Mouse (Mus musculus): ENCODE results near the gene Cutal. TPM values are rescaled to one million over a fixed set of nuclear protein-coding genes. Genes with fewer than 3 reads are reported as not detected.
"Not testable (repeated sequence)": the region's sequence is repeated elsewhere in the genome, so short reads cannot be mapped to it uniquely, and the experiment has no call there.

Cutal gene
- total and polyA plus RNA-seq, 3 experiments: not detected

DNA sequence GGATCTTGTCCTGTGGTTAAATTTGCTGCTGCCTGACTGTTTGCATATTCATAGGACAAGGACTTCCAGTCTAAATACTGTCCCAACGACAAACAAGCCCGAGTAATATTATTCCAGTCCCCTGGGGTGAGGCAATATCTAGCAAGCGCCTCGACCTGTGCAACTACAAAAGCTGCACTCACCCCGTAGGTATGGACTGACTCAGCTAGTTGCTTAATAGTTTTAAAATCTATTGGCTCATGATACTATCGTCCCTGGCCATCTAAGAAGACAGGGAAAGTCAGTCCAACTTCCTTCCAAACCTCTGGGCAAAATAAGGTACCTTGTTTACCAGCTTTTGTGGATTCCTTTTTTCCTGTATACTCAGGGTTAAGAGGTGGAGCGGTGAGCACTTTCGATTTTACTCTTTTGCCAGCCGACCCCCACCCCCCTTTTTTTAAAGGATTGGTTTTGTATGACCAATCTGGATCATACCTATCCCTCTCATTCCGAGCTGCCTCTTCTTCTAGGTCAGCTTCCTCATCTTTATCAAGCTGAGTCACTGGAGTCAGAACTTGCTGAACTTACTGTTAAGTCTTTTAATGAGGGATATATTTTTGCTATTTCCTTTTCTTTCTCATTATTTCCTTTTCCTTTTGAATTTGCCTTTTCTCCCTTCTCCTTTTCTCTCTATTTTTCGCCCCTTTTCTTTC, 41.3 kb upstream of the Cutal start, which contains the start of gene Gm34653:
TSS of gene Gm34653 (plus strand) at position 242 of the 692 bp plus-strand sequence.
- not testable (repeated sequence) for H3K4me1 ChIP-seq (ENCODE audit: control insufficient read depth in 1 of 2, insufficient read depth in 2 of 2, low read length in 2 of 2); H3K9me3 ChIP-seq (replicated peaks; ENCODE audit: insufficient read depth, low read length); H3K27me3 ChIP-seq (ENCODE audit: control insufficient read depth in 1 of 2, insufficient read depth in 2 of 2, low read length in 2 of 2); H3K79me2 ChIP-seq (ENCODE audit: control insufficient read depth, insufficient read depth, low read length, poor library complexity); H3K36me3 ChIP-seq (ENCODE audit: control insufficient read depth in 1 of 2, insufficient read depth in 2 of 2, low read length in 2 of 2)
- peak within 1 kb of the TSS; percentile 86 for H3K9ac ChIP-seq (ENCODE audit: control insufficient read depth, low read depth, low read length, poor library complexity, severe bottlenecking)
- peak; percentile 69 for DNase-seq (ENCODE audit: low read depth, low spot score)
- TF ChIP-seq ETS1 (IDR thresholded peaks at IDR 0.05; ENCODE audit: low read depth, low read length) (0 out of 2 replicates have a peak, but pooled peaks have one; percentile 24), GATA1 (IDR thresholded peaks at IDR 0.05; ENCODE audit: low read depth, low read length) (peak; percentile 28; the same call in 1 of the 2 replicates)
- peak within 1 kb of the TSS; percentile 89 for H3K27ac ChIP-seq (ENCODE audit: control insufficient read depth, low read depth, low read length)
- H3K4me3 ChIP-seq (ENCODE audit: control insufficient read depth in 1 of 2, insufficient read depth in 1 of 2, low read depth in 2 of 2, low read length in 2 of 2): peak within 1 kb of the TSS; percentile 87 to 96

DNA sequence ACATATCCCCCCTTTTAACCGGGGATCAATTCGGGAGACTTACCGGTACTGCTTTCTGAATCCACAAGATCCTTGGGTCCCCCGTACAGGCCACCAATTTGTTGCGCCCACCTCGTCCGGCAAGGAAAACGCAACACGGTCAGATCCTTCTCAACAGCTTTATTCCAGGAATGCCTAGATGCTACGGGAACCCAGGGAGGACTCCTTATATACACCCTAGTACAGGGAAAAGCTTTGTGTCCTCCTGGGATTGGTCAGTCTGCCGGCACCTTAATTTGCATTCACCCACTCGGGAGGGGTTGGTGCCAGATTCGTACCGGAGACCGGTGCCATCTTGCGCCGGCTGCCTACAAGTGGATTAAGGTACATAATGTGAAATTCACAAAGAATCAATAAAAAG, 40.6 kb upstream of the Cutal start:
- DNase-seq (ENCODE audit: low read depth, low spot score): peak; percentile 84
- H3K4me3 ChIP-seq (ENCODE audit: control insufficient read depth in 1 of 2, insufficient read depth in 1 of 2, low read depth in 2 of 2, low read length in 2 of 2): peak overlapping the region; percentile 87 to 96
- H3K36me3 ChIP-seq (ENCODE audit: control insufficient read depth in 1 of 2, insufficient read depth in 2 of 2, low read length in 2 of 2): peaks cover 0 to 5% of the 10 kb centered on the region in 2 experiments; a peak in 1 of 4 replicates
- H3K27me3 ChIP-seq (ENCODE audit: control insufficient read depth in 1 of 2, insufficient read depth in 2 of 2, low read length in 2 of 2): 0 out of 4 replicates have a peak, but pooled peaks cover 0 to 1% of the 10 kb centered on the region in 2 experiments
- no peaks in the 10 kb centered on the region for H3K9me3 ChIP-seq (replicated peaks; ENCODE audit: insufficient read depth, low read length)
- TF ChIP-seq TBP (IDR thresholded peaks at IDR 0.05; ENCODE audit: low read depth, low read length): peak; percentile 95
- TF ChIP-seq ZC3H11A (IDR thresholded peaks at IDR 0.05; ENCODE audit: low read depth, low read length): no peak
- TF ChIP-seq MYB (IDR thresholded peaks at IDR 0.05; ENCODE audit: low read depth, low read length): no peak
- TF ChIP-seq MAZ (IDR thresholded peaks at IDR 0.05; ENCODE audit: low read depth, low read length): no peak
- TF ChIP-seq RAD21 (IDR thresholded peaks at IDR 0.05; ENCODE audit: low read depth, low read length): no peak
- TF ChIP-seq KAT2A (conservative IDR thresholded peaks at IDR 0.05; ENCODE audit: low read depth, low read length): no peak
- peak; percentile 47; the same call in 1 of the 2 replicates for TF ChIP-seq POLR2AphosphoS2 (IDR thresholded peaks at IDR 0.05; ENCODE audit: low read length)
- TF ChIP-seq NRF1 (IDR thresholded peaks at IDR 0.05; ENCODE audit: insufficient read depth, low read depth, low read length, poor library complexity, severe bottlenecking): no peak
- no peak for TF ChIP-seq CHD2 (IDR thresholded peaks at IDR 0.05; ENCODE audit: low read length)
- no peak for TF ChIP-seq SMC3 (IDR thresholded peaks at IDR 0.05; ENCODE audit: low read depth, low read length)
- TF ChIP-seq MAX (IDR thresholded peaks at IDR 0.05; ENCODE audit: low read length): no peak
- no peak for TF ChIP-seq ELF1 (IDR thresholded peaks at IDR 0.05; ENCODE audit: low read depth, low read length)
- TF ChIP-seq POLR2AphosphoS5 (IDR thresholded peaks at IDR 0.05; ENCODE audit: borderline replicate concordance, low read depth, low read length): no peak
- no peak for TF ChIP-seq USF2 (IDR thresholded peaks at IDR 0.05; ENCODE audit: borderline replicate concordance in 1 of 2, insufficient read depth in 1 of 2, low read depth in 1 of 2, low read length in 2 of 2)
- no peak for TF ChIP-seq MYC (IDR thresholded peaks at IDR 0.05; ENCODE audit: low read depth, low read length)
- TF ChIP-seq USF1 (IDR thresholded peaks at IDR 0.05; ENCODE audit: low read depth, low read length): no peak
- TF ChIP-seq EP300 (IDR thresholded peaks at IDR 0.05; ENCODE audit: low read depth in 1 of 2, low read length in 2 of 2): no peak
- peak; percentile 61 for TF ChIP-seq NELFE (IDR thresholded peaks at IDR 0.05; ENCODE audit: low read depth, low read length)
- TF ChIP-seq BHLHE40 (IDR thresholded peaks at IDR 0.05; ENCODE audit: borderline replicate concordance, low read depth, low read length): no peak
- TF ChIP-seq MXI1 (IDR thresholded peaks at IDR 0.05; ENCODE audit: low read depth, low read length): no peak
- TF ChIP-seq JUND (IDR thresholded peaks at IDR 0.05; ENCODE audit: low read depth, low read length): no peak
- TF ChIP-seq CHD1 (IDR thresholded peaks at IDR 0.05; ENCODE audit: low read depth, low read length): no peak
- no peak for TF ChIP-seq TAL1 (IDR thresholded peaks at IDR 0.05; ENCODE audit: low read length)
- no peak for TF ChIP-seq RCOR1 (IDR thresholded peaks at IDR 0.05; ENCODE audit: low read depth, low read length)
- TF ChIP-seq SIN3A (IDR thresholded peaks at IDR 0.05; ENCODE audit: low read length): peak; percentile 31; the same call in 1 of the 2 replicates
- peak in 1 of 2 experiments; percentile 76; a peak in 2 of 4 replicates for TF ChIP-seq POLR2A (IDR thresholded peaks at IDR 0.05; ENCODE audit: control insufficient read depth in 1 of 2, insufficient read depth in 1 of 2, low read depth in 1 of 2, low read length in 2 of 2, poor library complexity in 1 of 2)
- TF ChIP-seq ZMIZ1 (IDR thresholded peaks at IDR 0.05; ENCODE audit: low read depth, low read length): 0 out of 2 replicates have a peak, but pooled peaks have one; percentile 30
- no peak for TF ChIP-seq ZNF384 (IDR thresholded peaks at IDR 0.05; ENCODE audit: low read depth, low read length)
- TF ChIP-seq GABPA (IDR thresholded peaks at IDR 0.05; ENCODE audit: low read depth, low read length): no peak
- H3K27ac ChIP-seq (ENCODE audit: control insufficient read depth, low read depth, low read length): peak overlapping the region; percentile 89
- H3K79me2 ChIP-seq (ENCODE audit: control insufficient read depth, insufficient read depth, low read length, poor library complexity): peaks cover 2% of the 10 kb centered on the region; the same call in 1 of the 2 replicates
- peaks cover 2 to 3% of the 10 kb centered on the region in 2 experiments; a peak in 2 of 4 replicates for H3K4me1 ChIP-seq (ENCODE audit: control insufficient read depth in 1 of 2, insufficient read depth in 2 of 2, low read length in 2 of 2)
- H3K9ac ChIP-seq (ENCODE audit: control insufficient read depth, low read depth, low read length, poor library complexity, severe bottlenecking): peak overlapping the region; percentile 86

Data from MEL (cell line).